Mouse (Mus musculus) CD4-positive, CD25-positive, alpha-beta regulatory T cell, adult 2 months (primary cell): ENCODE measurements at regions not wholly inside any gene's neighbourhood (a gene's known extent, or its start where the extent isn't known, plus 50 kb on each side); places are given as distances from the start of the nearest gene placed in this dataset.
"Not testable (repeated sequence)": the region's sequence is repeated elsewhere in the genome, so short reads cannot be mapped to it uniquely, and the experiment has no call there.

Experiments used
- DNase-seq: peaks from one replicate; pipeline ENCODE4 v3.0.0-alpha.2; 2012; ENCODE audit warnings: low read depth, low spot score

GRCm38 (mm10) chr8:35020480-35020879 lies 745.1 kb upstream of the Gm19410 start:
- no peak for DNase-seq

GRCm38 (mm10) chr8:35022649-35023048 lies 742.9 kb upstream of the Gm19410 start:
- no peak for DNase-seq

- DNase-seq = no peak
Measured at GRCm38 (mm10) chr8:35047798-35048197, 717.8 kb upstream of the Gm19410 start.

GRCm38 (mm10) chr8:35053444-35053843 lies 712.1 kb upstream of the Gm19410 start:
- DNase-seq = no peak

- DNase-seq = no peak
Measured at GRCm38 (mm10) chr8:35061048-35061447, 704.5 kb upstream of the Gm19410 start.

GRCm38 (mm10) chr8:35068228-35068627 lies 697.4 kb upstream of the Gm19410 start:
- DNase-seq = no peak

- no peak for DNase-seq
Measured at GRCm38 (mm10) chr8:35070246-35070989, 695.2 kb upstream of the Gm19410 start.

GRCm38 (mm10) chr8:35075971-35076370 lies 689.6 kb upstream of the Gm19410 start:
- no peak for DNase-seq

GRCm38 (mm10) chr8:35083161-35083560 lies 682.4 kb upstream of the Gm19410 start:
- DNase-seq = no peak

GRCm38 (mm10) chr8:35087070-35087469 lies 678.5 kb upstream of the Gm19410 start:
- no peak for DNase-seq

- DNase-seq = no peak
Measured at GRCm38 (mm10) chr8:35088380-35089244, 677.0 kb upstream of the Gm19410 start.

- DNase-seq = no peak
Measured at GRCm38 (mm10) chr8:35089519-35089918, 676.1 kb upstream of the Gm19410 start.

- DNase-seq = no peak
Measured at GRCm38 (mm10) chr8:35101701-35102100, 663.9 kb upstream of the Gm19410 start.

GRCm38 (mm10) chr8:35102102-35102501 lies 663.5 kb upstream of the Gm19410 start:
- DNase-seq = not testable (repeated sequence)

GRCm38 (mm10) chr8:35104465-35104876 lies 661.1 kb upstream of the Gm19410 start:
- DNase-seq = not testable (repeated sequence)

GRCm38 (mm10) chr8:35109506-35110217 lies 655.9 kb upstream of the Gm19410 start:
- no peak for DNase-seq

- no peak for DNase-seq
Measured at GRCm38 (mm10) chr8:35110286-35110685, 655.3 kb upstream of the Gm19410 start.

- no peak for DNase-seq
Measured at GRCm38 (mm10) chr8:35111130-35111529, 654.5 kb upstream of the Gm19410 start.

- DNase-seq = no peak
Measured at GRCm38 (mm10) chr8:35112591-35113265, 652.9 kb upstream of the Gm19410 start.

- DNase-seq = no peak
Measured at GRCm38 (mm10) chr8:35114031-35114430, 651.6 kb upstream of the Gm19410 start.

GRCm38 (mm10) chr8:35120612-35121011 lies 645.0 kb upstream of the Gm19410 start:
- DNase-seq = no peak
